Mouse (Mus musculus) embryonic stem cell, embryonic (primary cell): ENCODE results near the gene 6430550D23Rik.

Experiments used
- CTCF ChIA-PET, 4 experiments: fragments of 300-600 bp in 2 of 4; fragments of 350-600 bp in 2 of 4; sonication (Branson Sonifier 250); formaldehyde crosslinking; loops; one replicate each; lab custom pipeline; 2022; ENCODE audit warnings: inconsistent platforms in 2 of 4; lab: Charles Lee
- POLR2A ChIA-PET, 4 experiments: fragments of 300-600 bp in 2 of 4; fragments of 350-600 bp in 2 of 4; sonication (Branson Sonifier 250); formaldehyde crosslinking; loops; one replicate each; lab custom pipeline; 2022; ENCODE audit warnings: antibody characterized with exemption in 4 of 4, inconsistent platforms in 1 of 4; lab: Charles Lee

Gene 6430550D23Rik

DNA sequence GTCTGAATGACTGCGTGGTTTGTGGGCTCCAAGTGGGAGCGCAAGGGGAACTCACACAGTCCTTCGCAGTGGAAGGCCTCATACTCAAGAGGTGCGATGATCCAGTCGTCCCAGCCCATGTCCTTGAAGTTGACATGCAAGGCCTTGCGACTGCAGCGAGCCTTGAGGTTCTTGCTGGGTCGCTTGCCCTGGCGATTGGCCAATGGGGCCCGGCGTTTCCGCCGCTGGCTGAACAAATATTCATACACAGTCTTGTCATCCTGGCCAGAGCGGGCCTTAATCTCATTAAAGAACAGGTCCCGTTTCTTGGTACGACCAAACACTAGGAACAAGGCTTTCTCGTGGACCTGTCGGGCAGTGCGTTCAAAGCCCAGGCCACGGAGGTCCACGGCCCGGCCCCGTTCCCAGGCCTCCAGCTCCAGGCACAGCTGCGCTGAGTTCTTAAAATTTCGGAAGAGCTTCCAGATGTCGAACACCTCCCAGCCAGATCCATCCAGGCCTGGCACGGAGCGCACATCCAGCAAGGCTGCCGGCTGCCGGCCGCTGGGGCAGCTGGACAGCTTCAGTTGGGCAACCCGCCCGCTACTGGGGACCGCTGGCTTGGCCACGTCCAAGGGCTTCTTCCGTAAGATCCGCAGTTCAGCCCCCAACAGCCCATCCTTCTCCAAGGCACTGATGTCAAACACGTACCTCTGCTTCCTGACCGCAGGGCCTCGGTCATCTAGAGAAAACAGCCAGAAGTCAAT, 65.9 kb downstream of the 6430550D23Rik start:
- POLR2A ChIA-PET = interaction anchor here in 2 of 4 experiments (1.2 to 9.1 kb wide), 9 partner anchors 9 to 1721 kb away, joined by 3 to 75 read pairs (median 5); partner anchors contain the start of genes Cep250 (in 2 of the 2) and Uqcc1 (in 1 of the 2)
- CTCF ChIA-PET = no interaction called here

DNA sequence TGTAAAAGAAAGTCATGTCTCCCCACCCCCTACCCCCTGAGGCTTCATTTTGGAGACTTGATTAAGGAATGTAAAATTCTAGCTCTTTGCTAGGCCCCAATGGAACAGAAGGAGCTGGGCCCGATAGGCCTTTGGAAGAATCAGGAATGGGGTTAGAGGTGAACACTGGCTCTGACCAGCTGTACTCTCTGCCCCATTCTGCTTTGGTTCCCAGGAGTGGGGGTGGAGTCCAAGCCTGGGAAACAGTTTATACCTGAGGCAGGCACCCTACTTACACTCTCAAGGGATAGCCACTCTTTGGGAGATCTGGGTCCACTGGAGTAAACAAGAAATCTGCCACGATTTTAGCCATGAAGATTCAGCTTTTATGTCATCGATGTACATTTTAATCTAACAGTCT, 67.1 kb downstream of the 6430550D23Rik start, which contains the start of gene Gm15557:
Gm15557 (plus strand) TSS at position 48 of the 400 bp plus-strand sequence.
- POLR2A ChIA-PET = interaction anchor here (0.6 to 9.1 kb wide), 20 partner anchors 9 to 170 kb away, joined by 3 to 75 read pairs (median 4); partner anchors contain the start of genes Uqcc1 (in 3 of the 4), Cep250 (in 1 of the 4) and Eif6 (in 1 of the 4)

DNA sequence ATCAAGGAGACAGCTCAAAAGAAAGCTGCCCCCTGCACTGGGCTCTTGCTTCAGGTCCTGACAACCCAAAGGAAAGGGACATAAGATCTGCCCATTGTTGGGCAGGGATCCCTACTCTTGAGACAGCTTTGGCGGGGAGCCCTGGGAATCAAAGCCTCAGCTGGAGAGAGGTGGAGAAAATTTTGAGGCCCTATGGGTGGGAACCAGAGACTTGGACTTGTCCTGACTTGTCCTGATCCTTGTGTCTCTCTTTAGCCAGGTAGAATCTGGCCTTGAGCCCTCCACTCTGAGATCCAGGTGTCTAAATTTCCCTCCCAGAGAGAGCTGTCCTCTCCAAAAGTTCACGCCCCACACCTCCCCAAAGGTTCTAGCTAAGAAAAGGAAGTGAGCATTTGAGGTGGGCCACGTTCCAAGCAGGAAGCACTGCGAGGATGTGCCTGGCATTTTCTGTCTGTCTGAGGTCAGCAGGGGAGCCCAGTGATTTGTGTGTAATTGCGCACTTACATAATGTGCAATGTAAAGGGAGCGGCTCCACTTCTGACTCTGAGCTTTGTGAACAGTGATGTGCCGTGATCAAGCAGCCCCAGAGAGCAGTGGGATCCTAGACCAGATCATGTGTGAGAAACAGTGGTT, 67.8 kb downstream of the 6430550D23Rik start:
- ChIA-PET CTCF (interaction anchor here in 2 of 4 experiments (0.6 to 1.0 kb wide), 2 partner anchors 11 to 61 kb away, joined by 3 read pairs; no protein-coding TSS in a partner anchor), POLR2A (interaction anchor here (0.6 to 9.1 kb wide), 22 partner anchors 9 to 277 kb away, joined by 3 to 75 read pairs (median 4); partner anchors contain the start of genes Uqcc1 (in 3 of the 4), Cep250 (in 2 of the 4) and Eif6 (in 1 of the 4))

More for the DNA sequence above, 67.1 kb downstream of the 6430550D23Rik start, which contains the start of gene Gm15557:
- CTCF ChIA-PET = interaction anchor here in 2 of 4 experiments (0.6 to 1.0 kb wide), 2 partner anchors 9 to 62 kb away, joined by 3 read pairs; no protein-coding TSS in a partner anchor

DNA sequence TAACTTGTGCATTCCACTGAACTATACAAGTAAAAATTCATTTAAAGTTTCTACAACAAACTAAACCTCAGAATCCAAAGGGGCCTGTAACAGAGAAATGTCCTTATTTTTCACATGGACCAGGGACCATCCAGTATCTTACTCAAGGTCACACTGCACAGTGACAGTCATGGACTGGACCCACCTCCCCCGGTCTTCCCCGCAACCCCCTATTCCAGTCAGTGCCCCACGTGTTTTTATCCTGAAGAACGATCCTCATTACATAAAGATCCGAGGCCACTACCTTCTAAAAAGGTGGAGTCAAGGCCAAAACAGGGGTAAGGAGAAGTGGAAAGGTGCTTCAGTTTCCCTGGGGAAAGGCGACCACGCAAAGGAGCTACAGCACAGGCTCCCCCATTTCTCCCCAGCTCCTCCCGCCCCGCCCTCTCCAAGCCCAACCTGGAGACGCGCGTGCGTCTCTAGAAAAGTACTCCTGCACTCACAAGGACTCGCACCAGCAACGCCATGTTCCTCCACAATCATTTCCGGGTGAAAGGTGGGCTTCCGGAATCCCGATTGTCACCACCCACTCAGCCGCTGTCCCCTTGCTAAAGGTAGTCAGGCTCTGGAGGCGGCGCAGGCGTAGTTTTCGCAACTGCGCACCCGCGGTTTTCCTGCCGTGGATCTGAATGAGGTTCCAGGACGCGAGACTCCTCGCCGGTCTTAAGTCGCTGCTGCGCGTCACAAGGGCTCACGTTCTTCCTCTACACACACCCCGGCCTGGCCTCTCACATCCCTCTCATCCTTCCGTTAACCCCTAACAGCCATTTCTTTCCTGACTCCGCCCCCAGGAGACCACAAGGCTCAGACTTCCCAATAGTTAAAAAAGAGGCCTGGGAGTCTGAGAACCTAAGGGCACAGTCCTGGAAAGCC, 78.0 kb downstream of the 6430550D23Rik start, which contains the start of gene Uqcc1:
Uqcc1 (minus strand) TSS at position 780 of the 912 bp plus-strand sequence.
- POLR2A ChIA-PET = interaction anchor here (0.6 to 3.4 kb wide), 21 partner anchors 10 to 182 kb away, joined by 3 to 46 read pairs (median 4); partner anchors contain the start of genes Gm15557 (in 3 of the 4), Cep250 (in 2 of the 4), Cpne1 (in 1 of the 4) and Gdf5 (in 1 of the 4)

DNA sequence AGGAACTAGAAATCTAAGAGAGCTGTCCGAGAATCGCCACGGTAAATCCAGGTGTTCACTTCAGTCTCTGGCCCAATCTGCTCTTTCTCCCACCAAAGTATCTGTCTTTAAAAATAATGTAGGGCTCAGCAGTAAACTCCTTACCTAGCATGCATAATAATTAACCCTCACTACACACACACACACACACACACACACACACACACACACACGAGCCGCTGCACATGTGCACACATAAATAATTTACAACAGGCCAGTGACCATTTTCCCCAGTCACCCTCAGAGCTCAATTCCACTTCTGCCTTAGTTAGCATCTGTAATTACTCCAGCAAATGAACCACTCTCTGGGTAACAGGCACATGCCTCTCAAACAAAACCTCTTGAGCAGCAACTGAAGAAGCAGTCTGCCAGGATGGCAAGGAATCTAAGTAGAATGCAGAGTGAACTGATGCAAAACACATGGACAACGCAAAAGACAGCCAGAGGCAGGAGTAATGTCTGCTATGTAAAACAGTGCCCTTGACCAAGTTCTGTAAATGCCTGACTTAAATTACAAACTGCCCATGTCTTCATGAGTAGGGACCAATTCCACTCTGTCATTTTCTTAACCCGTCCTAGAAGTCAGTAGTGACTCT, 78.9 kb downstream of the 6430550D23Rik start:
- ChIA-PET POLR2A (interaction anchor here in 2 of 4 experiments (0.7 to 3.4 kb wide), 20 partner anchors 11 to 250 kb away, joined by 3 to 46 read pairs (median 3); partner anchors contain the start of genes Cep250 (in 2 of the 2), Gm15557 (in 2 of the 2), Cpne1 (in 1 of the 2) and Rbm12 (in 1 of the 2)), CTCF (interaction anchor here in 1 of 4 experiments (0.7 kb wide), 1 partner anchor 11 kb away, joined by 3 read pairs; no protein-coding TSS in a partner anchor)

More for the DNA sequence above, 78.0 kb downstream of the 6430550D23Rik start, which contains the start of gene Uqcc1:
- CTCF ChIA-PET = interaction anchor here in 1 of 4 experiments (1.1 kb wide), 1 partner anchor 16 kb away, joined by 6 read pairs; no protein-coding TSS in a partner anchor

DNA sequence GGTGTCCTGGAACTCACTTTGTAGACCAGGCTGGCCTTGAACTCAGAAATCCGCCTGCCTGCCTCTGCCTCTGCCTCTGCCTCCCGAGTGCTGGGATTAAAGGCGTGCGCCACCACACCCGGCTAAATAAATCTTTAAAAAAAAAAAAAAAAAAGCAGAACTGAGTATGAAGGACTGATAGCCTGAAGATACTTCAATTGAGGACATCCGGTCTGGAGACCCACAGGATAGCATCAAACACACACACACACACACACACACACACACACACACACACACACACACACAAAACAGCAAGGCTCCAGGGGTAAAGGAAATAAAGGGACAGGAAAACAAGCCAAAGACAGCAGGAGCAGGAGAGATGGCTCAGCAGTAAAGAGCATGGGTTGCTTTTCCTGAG, 82.6 kb downstream of the 6430550D23Rik start:
- ChIA-PET CTCF (interaction anchor here in 1 of 4 experiments (0.9 to 1.0 kb wide), 2 partner anchors 21 to 122 kb away, joined by 3 read pairs; no protein-coding TSS in a partner anchor), POLR2A (interaction anchor here in 3 of 4 experiments (0.7 to 1.1 kb wide), 5 partner anchors 11 to 793 kb away, joined by 3 to 4 read pairs (median 3); partner anchors contain the start of gene Cep250 (in 1 of the 3))
